Mouse (Mus musculus) ES-E14 (cell line): ENCODE data around the gene Rnf144a. TPM values are rescaled to one million over a fixed set of nuclear protein-coding genes. Genes with fewer than 3 reads are reported as not detected.
"Not testable (repeated sequence)": the region's sequence is repeated elsewhere in the genome, so short reads cannot be mapped to it uniquely, and the experiment has no call there.

ENCODE experiments used
- DNase-seq: peaks from one replicate; pipeline ENCODE4 v3.0.0-alpha.2; 2013; ENCODE audit warnings: low read depth, low spot score
- H3K27ac ChIP-seq: 2 replicates; pipeline ENCODE4 v1.5.1; 2012; ENCODE audit warnings: low read depth, mild to moderate bottlenecking, low read length, moderate library complexity, mixed read lengths; ENCODE audit not compliant: poor library complexity, insufficient read depth, severe bottlenecking
- H3K36me3 ChIP-seq: 2 replicates; pipeline ENCODE4 v1.6.1; 2012; ENCODE audit warnings: mild to moderate bottlenecking, low read length, moderate library complexity, mixed read lengths; ENCODE audit not compliant: control insufficient read depth, poor library complexity, insufficient read depth, severe bottlenecking
- H3K4me1 ChIP-seq, 2 experiments: fragments of 150-350 bp in 1 of 2; sonication (generic) in 1 of 2; 2 replicates each; pipeline ENCODE4 v1.6.1; 2012; ENCODE audit warnings: low read length in 2 of 2, mild to moderate bottlenecking in 1 of 2, mixed read lengths in 1 of 2; ENCODE audit not compliant: control insufficient read depth in 2 of 2, insufficient read depth in 2 of 2, poor library complexity in 1 of 2
- H3K4me3 ChIP-seq, 2 experiments: fragments of 150-350 bp in 1 of 2; sonication (generic) in 1 of 2; 2 replicates each; pipeline ENCODE4 v1.5.1; 2012; ENCODE audit warnings: low read length in 2 of 2, low read depth in 1 of 2, mild to moderate bottlenecking in 1 of 2, mixed read lengths in 1 of 2; ENCODE audit not compliant: insufficient read depth in 1 of 2, poor library complexity in 1 of 2, severe bottlenecking in 1 of 2
- H3K9ac ChIP-seq: 2 replicates; pipeline ENCODE4 v1.6.1; 2012; ENCODE audit warnings: low read depth, mild to moderate bottlenecking, low read length, mixed read lengths; ENCODE audit not compliant: poor library complexity, insufficient read depth, severe bottlenecking
- H3K9me3 ChIP-seq: fragments of 150-350 bp; sonication (generic); 2 replicates; pipeline ENCODE4 v1.6.1; 2012; ENCODE audit warnings: low read depth, mild to moderate bottlenecking, low read length; ENCODE audit not compliant: control insufficient read depth, insufficient read depth
- CHD2 ChIP-seq: IDR thresholded peaks from 2 replicates; pipeline ENCODE4 v1.6.1; 2014; ENCODE audit warnings: mild to moderate bottlenecking, low read depth, low read length, inconsistent platforms
- HCFC1 ChIP-seq: IDR thresholded peaks from 2 replicates; pipeline ENCODE4 v1.6.1; 2012; ENCODE audit warnings: low read length, inconsistent platforms, borderline replicate concordance; ENCODE audit not compliant: insufficient read depth
- MAFK ChIP-seq: IDR thresholded peaks from 2 replicates; pipeline ENCODE4 v1.6.1; 2014; ENCODE audit warnings: mild to moderate bottlenecking, low read depth, low read length, inconsistent platforms; ENCODE audit not compliant: insufficient read depth
- ZC3H11A ChIP-seq: IDR thresholded peaks from 2 replicates; pipeline ENCODE4 v1.6.1; 2012; ENCODE audit warnings: low read depth, mild to moderate bottlenecking, inconsistent platforms, low read length, borderline replicate concordance
- ZNF384 ChIP-seq: IDR thresholded peaks from 2 replicates; pipeline ENCODE4 v1.6.1; 2012; ENCODE audit warnings: low read depth, low read length, inconsistent platforms
- in situ Hi-C, 2 experiments: fragments of 600-800 bp; cut with MboI; formaldehyde crosslinking; loops; one replicate each; pipeline ENCODE4 v1.15.1; 2025; ENCODE audit warnings: low sequenced_read_pairs in 2 of 2, inconsistent platforms in 1 of 2; ENCODE audit not compliant: unreplicated experiment in 2 of 2
- total RNA-seq: library from RNA; depleted of rRNA; stranded (reverse); fragments of 300-350 nt; gene quantifications from 2 replicates; pipeline ENCODE4 v1.2.3, GENCODE M21; 2012

Rnf144a gene
- total RNA-seq, 1 experiment = 1.6 TPM

GRCm38 (mm10) chr12:26299515-26300090 is 115.5 kb downstream of the Rnf144a start:
- Histone ChIP-seq H3K4me1 (no peaks in the 10 kb centered on the region), H3K36me3 (no peaks in the 10 kb centered on the region), H3K27ac (no peak overlapping the region), H3K9me3 (no peaks in the 10 kb centered on the region), H3K9ac (no peak overlapping the region), H3K4me3 (no peak overlapping the region)
- TF ChIP-seq CHD2 (no peak), MAFK (no peak), ZC3H11A (no peak), ZNF384 (no peak), HCFC1 (no peak)
- in situ Hi-C loops = loop anchor here in 1 of 2 experiments (25.0 kb wide), 1 partner anchor 1212 kb away; the partner anchor contains the start of gene Id2
- DNase-seq = no peak

GRCm38 (mm10) chr12:26295995-26296394 is 119.1 kb downstream of the Rnf144a start:
- not testable (repeated sequence) for H3K27ac ChIP-seq, H3K36me3 ChIP-seq, H3K4me3 ChIP-seq, H3K9ac ChIP-seq, H3K4me1 ChIP-seq, H3K9me3 ChIP-seq, DNase-seq
- in situ Hi-C loops = loop anchor here in 1 of 2 experiments (25.0 kb wide), 1 partner anchor 1209 kb away; the partner anchor contains the start of gene Id2

GRCm38 (mm10) chr12:26289200-26289599 is 125.9 kb downstream of the Rnf144a start:
- no peak overlapping the region for H3K27ac ChIP-seq
- no peak overlapping the region for H3K9ac ChIP-seq
- no peaks in the 10 kb centered on the region for H3K36me3 ChIP-seq
- DNase-seq = no peak
- in situ Hi-C loops = loop anchor here in 1 of 2 experiments (25.0 kb wide), 1 partner anchor 1202 kb away; the partner anchor contains the start of gene Id2
- no peak overlapping the region for H3K4me3 ChIP-seq
- TF ChIP-seq HCFC1 (no peak), MAFK (no peak), CHD2 (no peak), ZNF384 (no peak), ZC3H11A (no peak)
- no peaks in the 10 kb centered on the region for H3K4me1 ChIP-seq
- no peaks in the 10 kb centered on the region for H3K9me3 ChIP-seq

GRCm38 (mm10) chr12:26288347-26288746 is 126.7 kb downstream of the Rnf144a start:
- H3K4me3 ChIP-seq = no peak overlapping the region
- no peaks in the 10 kb centered on the region for H3K9me3 ChIP-seq
- in situ Hi-C loops = loop anchor here in 1 of 2 experiments (25.0 kb wide), 1 partner anchor 1201 kb away; the partner anchor contains the start of gene Id2
- H3K27ac ChIP-seq = no peak overlapping the region
- H3K4me1 ChIP-seq = no peaks in the 10 kb centered on the region
- H3K36me3 ChIP-seq = no peaks in the 10 kb centered on the region
- no peak for DNase-seq
- H3K9ac ChIP-seq = no peak overlapping the region
- TF ChIP-seq MAFK (no peak), ZC3H11A (no peak), ZNF384 (no peak), CHD2 (no peak), HCFC1 (no peak)

- TF ChIP-seq MAFK = no peak
- no peak for TF ChIP-seq ZC3H11A
- no peak for TF ChIP-seq CHD2
- TF ChIP-seq HCFC1 = no peak
- TF ChIP-seq ZNF384 = no peak
- no peaks in the 10 kb centered on the region for H3K4me1 ChIP-seq
- no peaks in the 10 kb centered on the region for H3K36me3 ChIP-seq
- in situ Hi-C loops = loop anchor here in 1 of 2 experiments (25.0 kb wide), 1 partner anchor 1199 kb away; the partner anchor contains the start of gene Id2
- H3K27ac ChIP-seq = no peak overlapping the region
- no peaks in the 10 kb centered on the region for H3K9me3 ChIP-seq
- no peak for DNase-seq
- H3K9ac ChIP-seq = no peak overlapping the region
- H3K4me3 ChIP-seq = no peak overlapping the region
Observed at GRCm38 (mm10) chr12:26285939-26286338, 129.1 kb downstream of the Rnf144a start.
